Mouse (Mus musculus) midbrain, embryonic 16.5 days (tissue): ENCODE results near the gene Cd244a. TPM values are rescaled to one million over a fixed set of nuclear protein-coding genes. Genes with fewer than 3 reads are reported as not detected.

Source experiments
- ATAC-seq: fragments of 200-750 bp; cut with Nextera tagmentation; 2 replicates; pipeline ENCODE4 v1.8.0; 2017; ENCODE audit warnings: moderate TSS enrichment
- H3K27ac ChIP-seq: fragments of 300-500 bp; sonication (generic); 2 replicates; pipeline ENCODE4 v1.5.1; 2014; ENCODE audit warnings: mild to moderate bottlenecking, low read length, mixed read lengths
- H3K27me3 ChIP-seq: fragments of 300-500 bp; sonication (generic); 2 replicates; pipeline ENCODE4 v1.6.1; 2014; ENCODE audit warnings: low read depth, low read length, mixed read lengths; ENCODE audit not compliant: control insufficient read depth, insufficient read depth
- H3K36me3 ChIP-seq: fragments of 300-500 bp; sonication (generic); 2 replicates; pipeline ENCODE4 v1.6.1; 2014; ENCODE audit warnings: mild to moderate bottlenecking, low read length, moderate library complexity, mixed read lengths; ENCODE audit not compliant: control insufficient read depth, insufficient read depth
- H3K4me1 ChIP-seq: fragments of 300-500 bp; sonication (generic); 2 replicates; pipeline ENCODE4 v1.6.1; 2014; ENCODE audit warnings: mild to moderate bottlenecking, low read length, mixed read lengths; ENCODE audit not compliant: control insufficient read depth, insufficient read depth
- H3K4me2 ChIP-seq: fragments of 300-500 bp; sonication (generic); 2 replicates; pipeline ENCODE4 v1.6.1; 2014; ENCODE audit warnings: mild to moderate bottlenecking, low read length, mixed read lengths
- H3K4me3 ChIP-seq: fragments of 300-500 bp; sonication (generic); 2 replicates; pipeline ENCODE4 v1.5.1; 2014; ENCODE audit warnings: low read depth, mild to moderate bottlenecking, low read length, moderate library complexity, mixed read lengths
- H3K9ac ChIP-seq: fragments of 300-500 bp; sonication (generic); 2 replicates; pipeline ENCODE4 v1.6.1; 2014; ENCODE audit warnings: low read depth, low read length, mixed read lengths
- H3K9me3 ChIP-seq: fragments of 300-500 bp; sonication (generic); replicated peaks from 2 replicates; pipeline ENCODE4 v1.6.1; 2014; ENCODE audit warnings: mild to moderate bottlenecking, low read length, mixed read lengths; ENCODE audit not compliant: control insufficient read depth, poor library complexity, severe bottlenecking
- WGBS: fragments of 180-500 bp; shearing (Covaris S2); extraction: QIAGEN DNeasy Blood & Tissue Kit; methylation state at CpG from one replicate; pipeline ENCODE4 v1.1.7; 2014; 5-methylcytosine and 5-hydroxymethylcytosine counted together
- polyA plus RNA-seq: library from polyadenylated mRNA; unstranded; fragments of >200 nt; fragmentation: Nextera tagmentation; extraction: Ambion mirVana; gene quantifications from 2 replicates; pipeline ENCODE4 v1.2.1, GENCODE M21; 2015

Gene Cd244a
- polyA plus RNA-seq, 1 experiment from 2014 or later, result not detected

- WGBS, result 89% methylated on average over 7 of the region's 7 CpGs
- ATAC-seq, result no peak
- H3K27me3 ChIP-seq, result no peaks in the 10 kb centered on the region
These were observed 71.0 kb downstream of the Cd244a start for GRCm38 (mm10) chr1:171630041-171630440.

DNA sequence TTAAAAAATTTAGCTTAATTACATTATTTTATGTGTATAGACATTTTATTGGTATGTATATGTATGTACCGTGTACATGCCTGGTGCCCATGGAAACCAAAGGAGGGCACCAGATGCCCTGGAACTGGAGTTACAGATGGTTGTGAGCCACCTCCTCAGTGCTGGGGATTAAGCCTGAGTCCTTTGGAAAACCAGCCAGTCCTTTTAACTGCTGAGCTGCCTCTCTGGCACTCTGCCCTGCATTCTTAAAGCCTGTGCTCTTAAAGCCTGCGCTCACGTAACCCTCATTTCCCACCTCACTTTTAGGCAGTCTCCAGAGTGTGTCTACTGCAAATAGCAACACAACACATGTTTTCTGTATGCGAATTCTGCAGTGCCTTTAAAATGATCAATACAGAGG is 71.9 kb downstream of the Cd244a start:
- 69% methylated on average over 4 of the region's 4 CpGs for WGBS
- Histone ChIP-seq H3K4me1 (no peaks in the 10 kb centered on the region), H3K9me3 (no peaks in the 10 kb centered on the region), H3K36me3 (no peaks in the 10 kb centered on the region), H3K4me3 (no peak overlapping the region), H3K4me2 (no peak overlapping the region), H3K9ac (no peak overlapping the region), H3K27me3 (no peaks in the 10 kb centered on the region), H3K27ac (no peak overlapping the region)
- no peak for ATAC-seq

More at GRCm38 (mm10) chr1:171630041-171630440, 71.0 kb downstream of the Cd244a start:
- Histone ChIP-seq H3K27ac (no peak overlapping the region), H3K36me3 (no peaks in the 10 kb centered on the region), H3K9ac (no peak overlapping the region), H3K4me1 (no peaks in the 10 kb centered on the region), H3K9me3 (no peaks in the 10 kb centered on the region), H3K4me2 (no peak overlapping the region), H3K4me3 (no peak overlapping the region)

- no peak for ATAC-seq
- Histone ChIP-seq H3K4me3 (no peak overlapping the region), H3K9me3 (no peaks in the 10 kb centered on the region), H3K27ac (no peak overlapping the region), H3K36me3 (no peaks in the 10 kb centered on the region), H3K27me3 (no peaks in the 10 kb centered on the region), H3K4me1 (no peaks in the 10 kb centered on the region), H3K4me2 (no peak overlapping the region), H3K9ac (no peak overlapping the region)
- whole genome bisulfite sequencing, result 72% methylated on average over 2 of the region's 2 CpGs
These were observed 72.5 kb downstream of the Cd244a start for GRCm38 (mm10) chr1:171631447-171631846.

DNA sequence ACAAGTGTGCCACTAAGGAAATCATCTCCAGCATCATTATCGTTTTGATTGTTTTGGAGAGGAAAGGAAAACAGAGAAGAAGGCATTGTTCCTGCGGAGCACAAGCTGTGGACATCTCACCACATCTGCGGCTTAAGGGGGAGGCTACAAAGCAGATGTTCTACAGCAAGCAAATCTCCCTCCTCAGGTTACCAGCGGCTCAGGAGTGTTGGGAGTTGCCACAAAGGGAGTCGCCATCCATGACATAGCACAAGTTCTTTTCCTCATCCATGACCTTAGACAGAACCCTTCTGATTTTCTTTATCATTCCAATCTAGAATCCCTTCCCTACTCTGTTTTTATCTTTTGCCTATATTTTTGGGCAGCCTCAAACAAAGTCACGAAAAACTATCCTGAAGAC is 76.7 kb downstream of the Cd244a start:
- Histone ChIP-seq H3K9me3 (no peaks in the 10 kb centered on the region), H3K36me3 (no peaks in the 10 kb centered on the region), H3K9ac (no peak overlapping the region), H3K27me3 (no peaks in the 10 kb centered on the region), H3K4me3 (no peak overlapping the region), H3K4me2 (no peak overlapping the region), H3K4me1 (no peaks in the 10 kb centered on the region), H3K27ac (no peak overlapping the region)
- no peak for ATAC-seq
- 59% methylated on average over 6 of the region's 6 CpGs for WGBS

- no peaks in the 10 kb centered on the region for H3K36me3 ChIP-seq
- no peak overlapping the region for H3K4me2 ChIP-seq
- H3K27me3 ChIP-seq, result no peaks in the 10 kb centered on the region
- 74% methylated on average over 8 of the region's 8 CpGs for WGBS
- H3K9ac ChIP-seq, result no peak overlapping the region
- no peak for ATAC-seq
- no peak overlapping the region for H3K4me3 ChIP-seq
- no peaks in the 10 kb centered on the region for H3K9me3 ChIP-seq
- no peak overlapping the region for H3K27ac ChIP-seq
- no peaks in the 10 kb centered on the region for H3K4me1 ChIP-seq
These were observed 78.1 kb downstream of the Cd244a start for GRCm38 (mm10) chr1:171637101-171637500.

DNA sequence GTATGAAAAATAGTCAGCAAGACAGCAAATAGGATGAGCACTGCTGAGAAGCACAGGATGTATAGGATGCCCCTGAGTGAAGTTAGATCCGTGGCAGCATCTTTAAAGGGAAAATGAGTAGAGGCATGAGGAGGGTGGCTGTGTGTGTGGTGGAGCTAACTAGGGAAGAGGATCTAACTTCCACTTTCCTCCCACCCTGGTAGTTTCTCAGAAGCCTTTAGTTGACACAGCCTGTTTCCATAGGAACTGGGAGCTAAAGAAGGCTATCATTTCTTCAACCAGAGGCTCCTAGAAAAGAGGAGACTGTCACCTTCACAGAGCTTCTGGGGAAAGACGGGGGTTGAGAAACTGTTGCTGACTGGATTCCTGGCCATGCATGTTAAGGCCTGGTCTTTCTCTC is 79.7 kb downstream of the Cd244a start:
- Histone ChIP-seq H3K9me3 (no peaks in the 10 kb centered on the region), H3K4me2 (no peak overlapping the region), H3K36me3 (no peaks in the 10 kb centered on the region), H3K4me1 (no peaks in the 10 kb centered on the region), H3K27ac (no peak overlapping the region), H3K4me3 (no peak overlapping the region), H3K9ac (no peak overlapping the region), H3K27me3 (no peaks in the 10 kb centered on the region)
- WGBS, result 72% methylated on average over 2 of the region's 2 CpGs
- ATAC-seq, result no peak

DNA sequence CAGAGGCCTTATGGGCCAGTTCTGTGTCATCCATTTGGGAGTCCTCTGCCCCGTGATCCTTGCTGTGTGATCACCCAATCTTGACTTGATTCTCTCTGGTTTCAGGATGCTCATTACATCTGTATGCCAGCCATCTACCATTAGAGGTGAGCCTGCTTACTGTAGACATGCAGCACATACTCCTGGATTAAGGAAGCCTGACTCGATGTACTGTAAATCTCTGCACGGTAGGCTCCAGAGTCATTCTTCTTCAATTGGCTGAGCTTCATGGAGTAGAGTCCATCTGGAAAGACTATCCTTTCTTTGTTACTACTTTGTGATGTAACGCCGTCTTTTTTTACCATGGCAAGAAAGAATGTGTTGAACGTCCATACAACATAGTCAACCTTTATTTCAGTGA is 81.8 kb downstream of the Cd244a start:
- Histone ChIP-seq H3K27me3 (no peaks in the 10 kb centered on the region), H3K9ac (no peak overlapping the region), H3K4me1 (no peaks in the 10 kb centered on the region), H3K9me3 (no peaks in the 10 kb centered on the region), H3K27ac (no peak overlapping the region), H3K4me3 (no peak overlapping the region), H3K36me3 (no peaks in the 10 kb centered on the region), H3K4me2 (no peak overlapping the region)
- no peak for ATAC-seq
- 96% methylated on average over 6 of the region's 6 CpGs for WGBS

GRCm38 (mm10) chr1:171643612-171644011 is 84.6 kb downstream of the Cd244a start:
- Histone ChIP-seq H3K4me3 (no peak overlapping the region), H3K9me3 (no peaks in the 10 kb centered on the region), H3K27ac (no peak overlapping the region), H3K27me3 (no peaks in the 10 kb centered on the region), H3K4me2 (no peak overlapping the region), H3K36me3 (no peaks in the 10 kb centered on the region), H3K4me1 (no peaks in the 10 kb centered on the region), H3K9ac (no peak overlapping the region)
- ATAC-seq, result no peak
- WGBS, result 86% methylated on average over 7 of the region's 7 CpGs

GRCm38 (mm10) chr1:171646429-171646940 is 87.5 kb downstream of the Cd244a start:
- Histone ChIP-seq H3K4me3 (no peak overlapping the region), H3K9me3 (no peaks in the 10 kb centered on the region), H3K27ac (no peak overlapping the region), H3K27me3 (no peaks in the 10 kb centered on the region), H3K4me2 (no peak overlapping the region), H3K4me1 (no peaks in the 10 kb centered on the region), H3K9ac (no peak overlapping the region), H3K36me3 (no peaks in the 10 kb centered on the region)
- 77% methylated on average over 5 of the region's 5 CpGs for WGBS
- no peak for ATAC-seq
